Mouse (Mus musculus) hindbrain, embryonic 11.5 days (tissue): ENCODE measurements around the gene Slc17a7. TPM values are rescaled to one million over a fixed set of nuclear protein-coding genes. Genes with fewer than 3 reads are reported as not detected.

Source experiments
- ATAC-seq: fragments of 200-750 bp; cut with Nextera tagmentation; 2 replicates; pipeline ENCODE4 v1.8.0; 2017; ENCODE audit warnings: mild to moderate bottlenecking, moderate TSS enrichment, moderate library complexity; ENCODE audit not compliant: low FRiP score
- DNase-seq: peaks from one replicate; pipeline ENCODE4 v3.0.0-alpha.2; 2015; ENCODE audit warnings: low spot score
- H3K27ac ChIP-seq: fragments of 300-500 bp; sonication (generic); 2 replicates; pipeline ENCODE4 v1.5.1; 2014; ENCODE audit warnings: mild to moderate bottlenecking, low read depth, low read length
- H3K27me3 ChIP-seq: fragments of 300-500 bp; sonication (generic); 2 replicates; pipeline ENCODE4 v1.6.1; 2014; ENCODE audit warnings: mild to moderate bottlenecking, low read length, moderate library complexity, mixed read lengths; ENCODE audit not compliant: control insufficient read depth, insufficient read depth
- H3K36me3 ChIP-seq: fragments of 300-500 bp; sonication (generic); 2 replicates; pipeline ENCODE4 v1.6.1; 2014; ENCODE audit warnings: mild to moderate bottlenecking, low read length, moderate library complexity, mixed read lengths; ENCODE audit not compliant: control insufficient read depth, insufficient read depth
- H3K4me1 ChIP-seq: fragments of 300-500 bp; sonication (generic); replicated peaks from 2 replicates; pipeline ENCODE4 v1.6.1; 2014; ENCODE audit warnings: low read length, mixed read lengths; ENCODE audit not compliant: control insufficient read depth, insufficient read depth
- H3K4me2 ChIP-seq: fragments of 300-500 bp; sonication (generic); replicated peaks from 2 replicates; pipeline ENCODE4 v1.6.1; 2014; ENCODE audit warnings: mild to moderate bottlenecking, low read depth, low read length
- H3K4me3 ChIP-seq: fragments of 300-500 bp; sonication (generic); 2 replicates; pipeline ENCODE4 v1.5.1; 2014; ENCODE audit warnings: low read depth, low read length
- H3K9ac ChIP-seq: fragments of 300-500 bp; sonication (generic); 2 replicates; pipeline ENCODE4 v1.6.1; 2014; ENCODE audit warnings: low read depth, low read length
- H3K9me3 ChIP-seq: fragments of 300-500 bp; sonication (generic); 2 replicates; pipeline ENCODE4 v1.6.1; 2016; ENCODE audit warnings: low read length; ENCODE audit not compliant: control insufficient read depth
- WGBS: fragments of 180-500 bp; shearing (Covaris S2); extraction: QIAGEN DNeasy Blood & Tissue Kit; methylation state at CpG from one replicate; pipeline ENCODE4 v1.1.7; 2014; 5-methylcytosine and 5-hydroxymethylcytosine counted together
- polyA plus RNA-seq: library from polyadenylated mRNA; unstranded; fragments of >200 nt; fragmentation: Nextera tagmentation; extraction: Ambion mirVana; gene quantifications from 2 replicates; pipeline ENCODE4 v1.2.1, GENCODE M21; 2014

Slc17a7 gene
- polyA plus RNA-seq, 1 experiment from 2014 or later = 0.51 TPM

DNA sequence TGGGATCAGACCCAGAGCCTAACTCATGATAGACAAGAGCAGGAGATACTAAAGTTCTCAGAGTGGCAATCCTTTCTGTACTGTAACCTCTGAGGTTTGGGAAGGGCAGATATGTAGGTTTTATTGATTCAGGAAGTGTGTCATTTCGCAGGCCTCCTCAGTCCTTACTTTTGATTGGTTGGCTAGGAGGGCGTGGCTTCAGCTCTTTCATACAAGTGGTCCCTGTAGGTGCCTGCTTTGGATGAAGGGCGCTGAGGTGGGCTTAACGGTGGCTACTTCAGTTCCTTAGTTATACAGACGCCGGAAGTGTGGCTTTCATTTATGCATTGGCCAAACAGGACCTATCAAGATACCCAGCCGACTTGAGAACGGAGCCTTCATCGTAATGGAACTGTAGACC, 8.2 kb upstream of the Slc17a7 start:
- Histone ChIP-seq H3K9me3 (no peaks in the 10 kb centered on the region), H3K4me3 (no peak overlapping the region), H3K27ac (no peak overlapping the region), H3K36me3 (0 out of 2 replicates have a peak, but pooled peaks cover 2% of the 10 kb centered on the region), H3K4me2 (no peak overlapping the region), H3K9ac (no peak overlapping the region), H3K27me3 (no peaks in the 10 kb centered on the region), H3K4me1 (peaks cover 2% of the 10 kb centered on the region; the same call in 1 of the 2 replicates)
- ATAC-seq (no peak), DNase-seq (no peak)
- 80% methylated on average over 9 of the region's 9 CpGs for WGBS

DNA sequence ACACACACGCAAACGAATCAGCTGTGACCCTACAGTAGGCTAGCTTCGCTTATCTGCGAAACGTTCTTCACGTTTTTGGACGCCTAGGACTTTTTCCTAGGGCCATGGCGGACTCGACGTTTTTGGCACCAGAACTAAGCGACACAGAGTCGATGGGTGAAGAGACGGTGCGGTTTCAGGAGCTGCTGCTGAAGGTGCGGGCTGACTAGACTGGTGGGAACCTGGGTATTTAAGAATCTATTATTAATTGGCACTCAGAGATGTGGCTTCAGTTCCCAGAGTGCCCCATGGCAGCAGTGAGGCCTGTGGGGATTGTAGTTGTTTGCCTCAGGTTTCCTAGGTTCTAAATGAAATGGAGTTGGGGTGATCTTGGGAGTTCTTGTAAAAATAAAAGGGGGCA, 7.5 kb upstream of the Slc17a7 start:
- H3K9me3 ChIP-seq = no peaks in the 10 kb centered on the region
- H3K4me3 ChIP-seq = no peak overlapping the region
- 97% methylated on average over 15 of the region's 15 CpGs for WGBS
- no peak overlapping the region for H3K9ac ChIP-seq
- no peak for DNase-seq
- H3K27ac ChIP-seq = no peak overlapping the region
- no peak overlapping the region for H3K4me2 ChIP-seq
- peaks cover 2% of the 10 kb centered on the region; the same call in 1 of the 2 replicates for H3K4me1 ChIP-seq
- ATAC-seq = no peak
- H3K36me3 ChIP-seq = 0 out of 2 replicates have a peak, but pooled peaks cover 2% of the 10 kb centered on the region
- no peaks in the 10 kb centered on the region for H3K27me3 ChIP-seq

DNA sequence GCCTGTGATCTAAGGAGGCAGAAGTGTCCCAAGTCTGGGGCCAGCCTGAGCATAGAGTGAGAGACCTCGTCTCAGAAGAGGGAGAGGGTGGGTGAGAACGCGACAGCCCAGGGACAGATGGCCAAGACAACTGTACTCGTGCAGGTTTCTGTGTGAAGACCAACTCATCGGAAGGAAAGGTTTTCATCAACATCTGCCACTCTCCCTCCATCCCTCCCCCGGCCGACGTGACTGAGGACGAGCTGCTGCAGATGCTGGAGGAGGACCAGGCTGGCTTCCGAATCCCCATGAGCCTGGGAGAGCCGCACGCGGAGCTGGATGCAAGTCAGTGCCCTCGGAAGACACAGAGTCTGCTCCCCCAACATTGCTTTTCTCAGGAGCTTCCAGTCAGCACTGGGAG, 6.3 kb upstream of the Slc17a7 start:
- Histone ChIP-seq H3K27ac (no peak overlapping the region), H3K4me1 (peaks cover 4% of the 10 kb centered on the region; the same call in 1 of the 2 replicates), H3K4me3 (no peak overlapping the region), H3K9me3 (no peaks in the 10 kb centered on the region), H3K36me3 (0 out of 2 replicates have a peak, but pooled peaks cover 2% of the 10 kb centered on the region), H3K9ac (no peak overlapping the region), H3K27me3 (peaks cover under 1% of the 10 kb centered on the region; the same call in 1 of the 2 replicates), H3K4me2 (no peak overlapping the region)
- DNase-seq (no peak), ATAC-seq (no peak)
- WGBS = 89% methylated on average over 14 of the region's 14 CpGs

DNA sequence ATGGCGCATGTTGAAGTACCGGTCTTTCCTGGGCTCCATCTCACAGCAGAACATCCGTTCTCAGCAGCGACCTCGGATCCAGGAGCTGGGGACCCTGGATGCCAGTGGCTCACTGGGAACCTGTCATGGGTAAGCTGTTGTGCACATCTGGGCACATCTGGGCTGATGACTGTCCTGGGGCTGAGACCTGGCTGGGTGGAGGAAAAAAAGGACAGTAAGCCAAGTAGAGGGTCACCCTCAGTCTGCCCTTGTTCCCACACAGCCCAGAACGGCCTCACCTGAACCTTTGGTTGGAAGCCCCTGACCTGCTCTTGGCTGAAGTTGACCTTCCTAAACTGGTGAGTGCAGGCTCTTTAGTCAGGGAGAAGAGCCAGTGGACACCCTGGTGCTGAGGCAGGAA, 4.8 kb upstream of the Slc17a7 start:
- DNase-seq (no peak), ATAC-seq (no peak)
- H3K27me3 ChIP-seq = peaks cover 16% of the 10 kb centered on the region
- H3K9me3 ChIP-seq = no peaks in the 10 kb centered on the region
- H3K4me1 ChIP-seq = peaks cover 10% of the 10 kb centered on the region
- 92% methylated on average over 6 of the region's 6 CpGs for WGBS
- H3K4me2 ChIP-seq = no peak overlapping the region
- H3K36me3 ChIP-seq = 0 out of 2 replicates have a peak, but pooled peaks cover 2% of the 10 kb centered on the region
- H3K4me3 ChIP-seq = no peak overlapping the region
- no peak overlapping the region for H3K9ac ChIP-seq
- no peak overlapping the region for H3K27ac ChIP-seq

DNA sequence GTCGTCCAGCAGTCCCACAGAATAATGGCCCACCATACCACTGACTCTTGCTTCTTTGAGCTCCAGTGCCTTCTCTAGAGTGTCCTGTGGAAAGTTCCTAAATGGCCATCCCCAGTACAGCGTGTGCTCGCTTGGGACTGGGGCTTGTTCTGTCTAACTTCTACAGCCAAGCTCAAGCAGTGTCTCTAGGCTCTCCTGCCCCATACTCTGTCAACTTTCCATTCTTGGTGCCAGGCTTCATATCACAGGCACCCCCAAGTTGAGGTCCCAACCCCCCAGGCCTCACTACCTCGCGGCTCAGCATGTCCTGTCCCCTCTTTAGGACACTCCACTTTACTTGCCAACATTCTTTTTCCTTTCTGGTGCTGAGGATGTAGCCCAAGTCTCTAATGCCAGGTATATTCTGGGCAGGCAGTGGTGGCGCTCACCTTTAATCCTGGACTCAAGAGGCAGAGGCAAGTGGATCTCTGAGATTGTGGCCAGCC, 3.4 kb upstream of the Slc17a7 start:
- WGBS = 94% methylated on average over 6 of the region's 6 CpGs
- Histone ChIP-seq H3K27me3 (peaks cover 29% of the 10 kb centered on the region), H3K9ac (no peak overlapping the region), H3K27ac (no peak overlapping the region), H3K4me2 (no peak overlapping the region), H3K4me1 (peaks cover 9% of the 10 kb centered on the region), H3K9me3 (no peaks in the 10 kb centered on the region), H3K4me3 (no peak overlapping the region), H3K36me3 (0 out of 2 replicates have a peak, but pooled peaks cover 2% of the 10 kb centered on the region)
- ATAC-seq (no peak), DNase-seq (no peak)

DNA sequence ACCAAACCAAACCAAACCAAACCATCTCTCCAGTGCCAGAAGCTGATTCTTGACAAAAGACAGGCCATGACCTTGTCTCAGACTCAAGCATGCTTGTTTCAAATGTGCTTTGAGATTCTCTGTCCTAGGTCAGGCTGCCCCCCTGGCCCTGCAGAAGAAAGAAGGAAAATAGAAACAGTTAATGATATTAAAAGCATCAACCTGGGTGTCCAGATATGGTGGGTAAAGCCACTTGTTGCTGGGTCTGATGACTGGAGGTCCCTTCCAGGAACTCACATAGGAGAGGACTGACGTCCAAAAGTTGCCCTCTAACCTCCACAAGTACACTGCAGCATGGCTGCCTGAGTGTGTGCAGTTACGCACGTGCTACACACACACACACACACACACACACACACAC, 2.9 kb upstream of the Slc17a7 start:
- 94% methylated on average over 3 of the region's 3 CpGs for WGBS
- H3K9me3 ChIP-seq = no peaks in the 10 kb centered on the region
- no peak for DNase-seq
- 0 out of 2 replicates have a peak, but pooled peaks cover 2% of the 10 kb centered on the region for H3K36me3 ChIP-seq
- ATAC-seq = no peak
- H3K4me1 ChIP-seq = peaks cover 9% of the 10 kb centered on the region
- H3K4me2 ChIP-seq = no peak overlapping the region
- peaks cover 34% of the 10 kb centered on the region for H3K27me3 ChIP-seq
- no peak overlapping the region for H3K9ac ChIP-seq
- H3K4me3 ChIP-seq = no peak overlapping the region
- H3K27ac ChIP-seq = no peak overlapping the region

DNA sequence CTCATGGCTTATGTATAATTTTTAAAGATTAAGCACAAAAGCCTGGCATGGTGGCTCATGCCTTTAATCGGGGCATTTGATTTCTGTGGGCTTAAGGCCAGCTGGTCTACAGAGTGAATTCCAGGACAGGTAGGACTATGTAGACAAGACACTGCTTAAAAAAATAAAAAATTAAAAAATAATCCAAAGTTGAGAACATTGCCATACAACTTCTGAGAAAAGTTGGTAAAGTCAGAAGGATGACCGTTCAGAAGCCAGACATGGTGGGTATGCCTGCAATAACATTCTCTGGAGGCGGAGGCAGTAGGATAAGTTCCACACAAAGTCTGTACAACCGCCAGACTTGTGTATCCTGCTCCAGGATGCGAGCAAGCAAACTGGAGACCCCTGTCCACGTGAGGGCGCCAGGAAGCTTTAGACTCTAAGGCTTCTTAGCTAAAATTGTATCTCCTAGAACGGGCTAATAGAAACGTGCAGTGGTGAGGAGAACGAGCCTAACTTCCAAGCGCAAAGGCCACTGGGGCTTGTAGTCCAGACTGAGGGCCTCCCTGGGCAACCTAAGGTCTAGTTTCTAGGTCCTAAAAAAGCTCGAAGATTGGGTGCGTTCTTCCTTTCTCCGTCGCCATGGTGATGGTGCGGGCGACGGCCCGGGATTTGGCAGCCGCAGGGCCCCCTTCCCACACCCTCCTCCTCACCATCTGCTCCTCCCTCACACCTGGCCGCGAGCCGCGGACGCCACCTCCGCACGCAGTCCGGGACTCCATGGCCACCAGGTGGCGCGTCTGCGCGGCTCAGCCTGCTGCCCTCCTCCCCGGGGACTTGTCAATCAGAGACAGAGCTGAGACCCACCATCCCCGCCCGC, 1.9 kb upstream of the Slc17a7 start:
- 0 out of 2 replicates have a peak, but pooled peaks cover 2% of the 10 kb centered on the region for H3K36me3 ChIP-seq
- peaks cover 43% of the 10 kb centered on the region for H3K27me3 ChIP-seq
- H3K4me2 ChIP-seq = peak overlapping the region; percentile 63
- ATAC-seq (peak; percentile 86), DNase-seq (peak; percentile 90)
- H3K9ac ChIP-seq = no peak overlapping the region
- H3K4me1 ChIP-seq = peaks cover 9% of the 10 kb centered on the region
- no peaks in the 10 kb centered on the region for H3K9me3 ChIP-seq
- peak overlapping the region; percentile 26 for H3K4me3 ChIP-seq
- no peak overlapping the region for H3K27ac ChIP-seq
- 5% methylated on average over 35 of the region's 35 CpGs for WGBS

DNA sequence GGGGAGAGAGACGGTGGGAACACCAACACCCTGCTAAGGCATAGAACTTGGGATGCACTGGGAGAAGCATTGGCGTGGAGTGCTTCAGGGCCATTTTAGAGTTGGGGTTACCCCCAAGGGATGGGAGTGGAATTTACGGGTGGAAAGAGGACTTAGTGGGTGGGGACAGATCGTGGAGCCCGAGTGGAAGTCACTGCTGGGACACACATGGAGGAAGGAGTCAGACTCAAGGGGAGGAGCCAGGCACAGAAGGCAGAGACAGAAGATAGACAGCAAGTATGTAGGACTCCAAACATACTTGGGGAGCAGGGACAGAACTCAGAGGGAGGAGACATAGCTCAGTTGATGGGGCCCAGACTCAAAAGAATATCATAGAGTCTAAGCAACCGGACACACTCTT, 1.2 kb upstream of the Slc17a7 start:
- Histone ChIP-seq H3K4me3 (peak overlapping the region; percentile 26), H3K9me3 (no peaks in the 10 kb centered on the region), H3K4me2 (peak overlapping the region; percentile 63), H3K9ac (no peak overlapping the region), H3K27ac (no peak overlapping the region), H3K4me1 (peaks cover 9% of the 10 kb centered on the region), H3K36me3 (0 out of 2 replicates have a peak, but pooled peaks cover 2% of the 10 kb centered on the region), H3K27me3 (peaks cover 49% of the 10 kb centered on the region)
- ATAC-seq (peak; percentile 34; the same call in 1 of the 2 replicates), DNase-seq (peak; percentile 26)
- WGBS = 24% methylated on average over 6 of the region's 6 CpGs
